Mouse (Mus musculus) thymus, postnatal 0 days (tissue): ENCODE measurements around the gene Cbx6. TPM values are rescaled to one million over a fixed set of nuclear protein-coding genes. Genes with fewer than 3 reads are reported as not detected.
"Not testable (repeated sequence)": the region's sequence is repeated elsewhere in the genome, so short reads cannot be mapped to it uniquely, and the experiment has no call there.

ENCODE experiments used
- DNase-seq: peaks from one replicate; pipeline ENCODE4 v3.0.0-alpha.2; 2015; ENCODE audit warnings: low spot score
- polyA plus RNA-seq: library from polyadenylated mRNA; unstranded; fragments of >200 nt; fragmentation: Nextera tagmentation; extraction: Ambion mirVana; gene quantifications from 2 replicates; pipeline ENCODE4 v1.2.1, GENCODE M21; 2015

Gene Cbx6
- polyA plus RNA-seq, 1 experiment from 2014 or later, result 55.9 TPM

GRCm38 (mm10) chr15:79832064-79832900 lies 2.2 kb downstream of the Cbx6 start:
- DNase-seq, result peak; percentile 80

- peak; percentile 79 for DNase-seq
Observed at GRCm38 (mm10) chr15:79830388-79830787, 4.1 kb downstream of the Cbx6 start.

- DNase-seq, result no peak
Observed at GRCm38 (mm10) chr15:79829431-79829830, 5.1 kb downstream of the Cbx6 start.

GRCm38 (mm10) chr15:79828366-79829035 lies 6.0 kb downstream of the Cbx6 start:
- DNase-seq, result no peak

- DNase-seq, result no peak
Observed at GRCm38 (mm10) chr15:79827778-79828210, 6.7 kb downstream of the Cbx6 start.

GRCm38 (mm10) chr15:79827061-79827777 lies 7.3 kb downstream of the Cbx6 start:
- DNase-seq, result no peak

- DNase-seq, result no peak
Observed at GRCm38 (mm10) chr15:79826221-79826935, 8.1 kb downstream of the Cbx6 start.

- peak; percentile 43 for DNase-seq
Observed at GRCm38 (mm10) chr15:79825146-79825825, 9.2 kb downstream of the Cbx6 start.

- DNase-seq, result no peak
Observed at GRCm38 (mm10) chr15:79823588-79824280, 10.8 kb downstream of the Cbx6 start.

- no peak for DNase-seq
Observed at GRCm38 (mm10) chr15:79822265-79823199, 12.0 kb downstream of the Cbx6 start.

- DNase-seq, result no peak
Observed at GRCm38 (mm10) chr15:79818325-79818724, 16.2 kb downstream of the Cbx6 start.

- DNase-seq, result no peak
Observed at GRCm38 (mm10) chr15:79813666-79814258, 20.7 kb downstream of the Cbx6 start.

- not testable (repeated sequence) for DNase-seq
Observed at GRCm38 (mm10) chr15:79812840-79813239, 21.6 kb downstream of the Cbx6 start.

- no peak for DNase-seq
Observed at GRCm38 (mm10) chr15:79810997-79811396, 23.5 kb downstream of the Cbx6 start.

GRCm38 (mm10) chr15:79810061-79810460 lies 24.4 kb downstream of the Cbx6 start:
- DNase-seq, result no peak

GRCm38 (mm10) chr15:79808658-79809057 lies 25.8 kb downstream of the Cbx6 start:
- DNase-seq, result no peak

GRCm38 (mm10) chr15:79808114-79808513 lies 26.4 kb downstream of the Cbx6 start:
- DNase-seq, result peak; percentile 53

- DNase-seq, result no peak
Observed at GRCm38 (mm10) chr15:79807050-79807449, 27.4 kb downstream of the Cbx6 start.
